Mouse (Mus musculus): Measurements from ENCODE around the gene Maml2. TPM values are rescaled to one million over a fixed set of nuclear protein-coding genes. Genes with fewer than 3 reads are reported as not detected.

The Maml2 gene
- polyA plus RNA-seq (2014; fragmentation: Nextera tagmentation; extraction: Ambion mirVana) = 8.6 and 10.5 TPM in 2 replicates

GRCm38 (mm10) chr9:13297668-13298512 is at the start of gene Maml2:
Gene Maml2, plus strand, starts transcription at chr9:13297957.
- ATAC-seq (replicated peaks; ENCODE audit: insufficient number of reproducible peaks, low FRiP score, low TSS enrichment, low read depth) = peak; percentile 80
- H3K27ac ChIP-seq (replicated peaks; ENCODE audit: low read depth, low read length) = no peak within 1 kb of the TSS; the same call in 1 of the 2 replicates
- no peaks in the 10 kb centered on the region; the same call in 1 of the 2 replicates for H3K4me1 ChIP-seq (ENCODE audit: control insufficient read depth, insufficient read depth, low read length)
- no peaks in the 10 kb centered on the region for H3K9me3 ChIP-seq (replicated peaks; ENCODE audit: control insufficient read depth, low read length)
- no peaks in the 10 kb centered on the region for H3K27me3 ChIP-seq (ENCODE audit: control insufficient read depth, insufficient read depth, low read length)
- peak within 1 kb of the TSS; percentile 47 for H3K9ac ChIP-seq (replicated peaks; ENCODE audit: low read length)
- H3K4me2 ChIP-seq (ENCODE audit: low read depth, low read length) = peak within 1 kb of the TSS; percentile 88
- WGBS = under 1% methylated on average over 23 of the region's 23 CpGs
- no peaks in the 10 kb centered on the region for H3K36me3 ChIP-seq (replicated peaks; ENCODE audit: control insufficient read depth, insufficient read depth, low read depth, low read length)
- DNase-seq (ENCODE audit: low spot score) = peak; percentile 76
- peak within 1 kb of the TSS; percentile 50 for H3K4me3 ChIP-seq (ENCODE audit: low read depth, low read length)

DNA sequence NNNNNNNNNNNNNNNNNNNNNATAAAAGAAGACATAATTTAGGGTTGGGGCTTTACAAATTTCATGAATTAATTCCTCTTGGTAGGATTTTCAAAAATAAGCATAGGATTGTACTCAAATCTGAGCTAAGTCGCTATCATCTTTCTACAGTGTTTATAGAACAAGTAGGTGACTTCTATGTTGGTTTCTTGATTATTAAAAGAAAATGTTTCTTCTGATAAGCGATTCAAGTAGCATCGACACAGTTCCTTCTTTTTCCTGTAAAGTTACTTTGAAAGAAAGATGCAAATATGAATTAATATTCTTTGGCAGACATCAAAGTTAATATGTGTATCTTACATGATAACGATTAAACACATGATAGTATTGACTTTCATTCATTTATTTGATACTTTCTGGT is 49.7 kb upstream of the Maml2 start:
- WGBS = 96% methylated on average over 4 of the region's 4 CpGs

DNA sequence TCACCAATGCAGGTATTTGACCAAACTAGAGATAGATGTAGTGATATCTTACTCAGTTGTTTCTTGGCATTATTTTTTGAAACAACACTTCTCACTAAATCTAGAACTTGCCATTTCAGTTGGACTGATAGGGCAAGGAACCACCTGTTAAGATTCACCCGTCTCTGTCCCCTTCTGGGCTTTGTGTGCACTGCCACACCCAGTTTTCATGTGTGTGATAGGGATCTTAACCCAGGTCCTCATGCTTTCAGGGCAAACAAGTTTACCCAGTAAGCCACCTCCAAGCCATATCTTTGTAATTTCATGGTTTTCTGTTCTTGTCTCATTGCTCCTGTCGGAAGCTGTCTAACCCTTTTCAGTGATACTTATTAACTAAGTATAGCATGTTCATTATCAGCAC is 46.5 kb upstream of the Maml2 start:
- 89% methylated on average over 2 of the region's 2 CpGs for WGBS
- no peaks in the 10 kb centered on the region for H3K4me1 ChIP-seq (ENCODE audit: control insufficient read depth, insufficient read depth, low read length)
- DNase-seq (ENCODE audit: low spot score) (no peak), ATAC-seq (replicated peaks; ENCODE audit: insufficient number of reproducible peaks, low FRiP score, low TSS enrichment, low read depth) (no peak)
- H3K9ac ChIP-seq (replicated peaks; ENCODE audit: low read length) = no peak overlapping the region
- no peaks in the 10 kb centered on the region for H3K27me3 ChIP-seq (ENCODE audit: control insufficient read depth, insufficient read depth, low read length)
- H3K27ac ChIP-seq (replicated peaks; ENCODE audit: low read depth, low read length) = no peak overlapping the region
- H3K9me3 ChIP-seq (replicated peaks; ENCODE audit: control insufficient read depth, low read length) = no peaks in the 10 kb centered on the region
- no peak overlapping the region for H3K4me2 ChIP-seq (ENCODE audit: low read depth, low read length)
- H3K4me3 ChIP-seq (ENCODE audit: low read depth, low read length) = no peak overlapping the region
- H3K36me3 ChIP-seq (replicated peaks; ENCODE audit: control insufficient read depth, insufficient read depth, low read depth, low read length) = no peaks in the 10 kb centered on the region

More for the DNA sequence above, 49.7 kb upstream of the Maml2 start:
- Histone ChIP-seq H3K4me2 (ENCODE audit: low read depth, low read length) (no peak overlapping the region), H3K4me1 (ENCODE audit: control insufficient read depth, insufficient read depth, low read length) (no peaks in the 10 kb centered on the region), H3K4me3 (ENCODE audit: low read depth, low read length) (no peak overlapping the region), H3K9me3 (replicated peaks; ENCODE audit: control insufficient read depth, low read length) (no peaks in the 10 kb centered on the region), H3K27me3 (ENCODE audit: control insufficient read depth, insufficient read depth, low read length) (no peaks in the 10 kb centered on the region), H3K9ac (replicated peaks; ENCODE audit: low read length) (no peak overlapping the region), H3K36me3 (replicated peaks; ENCODE audit: control insufficient read depth, insufficient read depth, low read depth, low read length) (no peaks in the 10 kb centered on the region; the same call in 1 of the 2 replicates), H3K27ac (replicated peaks; ENCODE audit: low read depth, low read length) (no peak overlapping the region)
- DNase-seq (ENCODE audit: low spot score) (no peak), ATAC-seq (replicated peaks; ENCODE audit: insufficient number of reproducible peaks, low FRiP score, low TSS enrichment, low read depth) (no peak)

DNA sequence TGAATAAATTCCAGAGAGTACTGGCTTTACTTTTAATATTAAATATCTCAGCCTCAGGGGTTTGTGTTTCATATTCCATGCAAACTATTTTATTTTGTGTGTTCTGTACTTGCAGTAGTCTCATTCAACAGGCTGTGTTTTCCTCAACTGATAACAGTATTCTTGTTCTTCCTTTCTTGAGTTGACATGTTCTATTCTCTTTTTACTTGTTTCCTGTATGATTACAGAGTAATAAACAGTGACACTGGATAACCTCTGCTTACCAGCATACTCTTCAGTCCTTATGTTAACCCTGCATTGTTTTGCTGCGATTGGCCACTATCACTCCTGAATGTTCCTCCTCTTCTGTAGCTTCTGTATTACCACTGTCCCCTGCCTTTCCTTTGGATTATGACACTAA is 41.0 kb upstream of the Maml2 start:
- no peak for ATAC-seq (replicated peaks; ENCODE audit: insufficient number of reproducible peaks, low FRiP score, low TSS enrichment, low read depth)
- 85% methylated on average over 1 of the region's 1 CpGs for WGBS
- Histone ChIP-seq H3K27me3 (ENCODE audit: control insufficient read depth, insufficient read depth, low read length) (no peaks in the 10 kb centered on the region), H3K9me3 (replicated peaks; ENCODE audit: control insufficient read depth, low read length) (no peaks in the 10 kb centered on the region), H3K9ac (replicated peaks; ENCODE audit: low read length) (no peak overlapping the region), H3K36me3 (replicated peaks; ENCODE audit: control insufficient read depth, insufficient read depth, low read depth, low read length) (no peaks in the 10 kb centered on the region), H3K27ac (replicated peaks; ENCODE audit: low read depth, low read length) (no peak overlapping the region), H3K4me2 (ENCODE audit: low read depth, low read length) (no peak overlapping the region), H3K4me1 (ENCODE audit: control insufficient read depth, insufficient read depth, low read length) (no peaks in the 10 kb centered on the region), H3K4me3 (ENCODE audit: low read depth, low read length) (no peak overlapping the region)
- no peak for DNase-seq (ENCODE audit: low spot score)

DNA sequence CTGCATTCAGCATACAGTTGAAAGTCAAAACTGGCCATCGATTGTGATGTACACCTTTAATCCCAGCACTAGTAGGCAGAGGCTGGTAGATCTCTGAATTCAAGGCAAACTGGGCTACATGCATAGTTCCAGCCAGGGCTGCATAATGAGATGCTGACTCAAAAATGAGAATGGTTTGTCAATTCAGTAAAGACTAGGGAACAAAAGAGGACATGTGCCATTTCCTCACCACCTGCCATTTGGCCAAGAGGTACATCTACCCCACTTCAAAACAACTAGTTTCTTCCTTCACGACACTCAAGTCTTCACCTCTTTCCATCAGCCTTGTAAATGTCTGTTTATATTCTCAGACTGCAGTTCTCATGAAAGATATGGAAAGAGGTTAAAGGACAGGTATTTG is 39.6 kb upstream of the Maml2 start:
- Histone ChIP-seq H3K9me3 (replicated peaks; ENCODE audit: control insufficient read depth, low read length) (no peaks in the 10 kb centered on the region), H3K27ac (replicated peaks; ENCODE audit: low read depth, low read length) (no peak overlapping the region), H3K36me3 (replicated peaks; ENCODE audit: control insufficient read depth, insufficient read depth, low read depth, low read length) (no peaks in the 10 kb centered on the region), H3K4me3 (ENCODE audit: low read depth, low read length) (no peak overlapping the region), H3K9ac (replicated peaks; ENCODE audit: low read length) (no peak overlapping the region), H3K4me1 (ENCODE audit: control insufficient read depth, insufficient read depth, low read length) (no peaks in the 10 kb centered on the region), H3K27me3 (ENCODE audit: control insufficient read depth, insufficient read depth, low read length) (no peaks in the 10 kb centered on the region), H3K4me2 (ENCODE audit: low read depth, low read length) (no peak overlapping the region)
- ATAC-seq (replicated peaks; ENCODE audit: insufficient number of reproducible peaks, low FRiP score, low TSS enrichment, low read depth) (no peak), DNase-seq (ENCODE audit: low spot score) (no peak)
- 90% methylated on average over 2 of the region's 2 CpGs for WGBS

- Histone ChIP-seq H3K4me1 (ENCODE audit: control insufficient read depth, insufficient read depth, low read length) (no peaks in the 10 kb centered on the region), H3K27me3 (ENCODE audit: control insufficient read depth, insufficient read depth, low read length) (no peaks in the 10 kb centered on the region), H3K9ac (replicated peaks; ENCODE audit: low read length) (no peak overlapping the region), H3K27ac (replicated peaks; ENCODE audit: low read depth, low read length) (no peak overlapping the region), H3K9me3 (replicated peaks; ENCODE audit: control insufficient read depth, low read length) (no peaks in the 10 kb centered on the region), H3K4me2 (ENCODE audit: low read depth, low read length) (no peak overlapping the region), H3K4me3 (ENCODE audit: low read depth, low read length) (no peak overlapping the region), H3K36me3 (replicated peaks; ENCODE audit: control insufficient read depth, insufficient read depth, low read depth, low read length) (no peaks in the 10 kb centered on the region)
- ATAC-seq (replicated peaks; ENCODE audit: insufficient number of reproducible peaks, low FRiP score, low TSS enrichment, low read depth) = no peak
- no peak for DNase-seq (ENCODE audit: low spot score)
- 87% methylated on average over 3 of the region's 3 CpGs for WGBS
Observed at GRCm38 (mm10) chr9:13260980-13261379, 36.8 kb upstream of the Maml2 start.

DNA sequence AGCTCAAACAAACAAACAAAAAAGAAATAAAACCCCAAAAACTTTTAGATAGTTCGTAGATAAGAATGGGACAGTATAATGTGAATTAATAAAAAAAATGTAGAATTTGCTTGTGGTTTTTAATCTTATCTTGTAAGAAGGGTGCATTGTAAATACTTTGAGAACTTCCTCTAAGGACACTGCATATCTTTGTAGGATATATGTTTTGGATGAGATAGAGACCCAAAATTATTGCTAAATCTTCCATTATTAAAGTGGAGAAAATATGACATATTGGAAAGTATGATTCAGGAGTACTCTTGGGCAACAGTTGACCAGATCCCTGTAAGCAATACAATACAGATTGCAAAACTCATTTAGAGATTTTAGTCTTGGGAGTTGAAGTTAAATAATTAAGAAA is 24.5 kb upstream of the Maml2 start:
- Histone ChIP-seq H3K36me3 (replicated peaks; ENCODE audit: control insufficient read depth, insufficient read depth, low read depth, low read length) (no peaks in the 10 kb centered on the region), H3K4me3 (ENCODE audit: low read depth, low read length) (no peak overlapping the region), H3K9ac (replicated peaks; ENCODE audit: low read length) (no peak overlapping the region), H3K27me3 (ENCODE audit: control insufficient read depth, insufficient read depth, low read length) (no peaks in the 10 kb centered on the region), H3K9me3 (replicated peaks; ENCODE audit: control insufficient read depth, low read length) (no peaks in the 10 kb centered on the region), H3K27ac (replicated peaks; ENCODE audit: low read depth, low read length) (no peak overlapping the region), H3K4me2 (ENCODE audit: low read depth, low read length) (no peak overlapping the region), H3K4me1 (ENCODE audit: control insufficient read depth, insufficient read depth, low read length) (no peaks in the 10 kb centered on the region)
- DNase-seq (ENCODE audit: low spot score) = no peak
- ATAC-seq (replicated peaks; ENCODE audit: insufficient number of reproducible peaks, low FRiP score, low TSS enrichment, low read depth) = no peak
- 98% methylated on average over 1 of the region's 1 CpGs for WGBS

- WGBS = 66% methylated on average over 2 of the region's 2 CpGs
- ATAC-seq (replicated peaks; ENCODE audit: insufficient number of reproducible peaks, low FRiP score, low TSS enrichment, low read depth) (no peak), DNase-seq (ENCODE audit: low spot score) (no peak)
- Histone ChIP-seq H3K9me3 (replicated peaks; ENCODE audit: control insufficient read depth, low read length) (no peaks in the 10 kb centered on the region), H3K4me2 (ENCODE audit: low read depth, low read length) (no peak overlapping the region), H3K4me1 (ENCODE audit: control insufficient read depth, insufficient read depth, low read length) (no peaks in the 10 kb centered on the region), H3K9ac (replicated peaks; ENCODE audit: low read length) (no peak overlapping the region), H3K27me3 (ENCODE audit: control insufficient read depth, insufficient read depth, low read length) (no peaks in the 10 kb centered on the region), H3K27ac (replicated peaks; ENCODE audit: low read depth, low read length) (no peak overlapping the region), H3K36me3 (replicated peaks; ENCODE audit: control insufficient read depth, insufficient read depth, low read depth, low read length) (no peaks in the 10 kb centered on the region), H3K4me3 (ENCODE audit: low read depth, low read length) (no peak overlapping the region)
Observed at GRCm38 (mm10) chr9:13287482-13287881, 10.3 kb upstream of the Maml2 start.

Data from embryonic facial prominence, embryonic 11.5 days (tissue).